Mouse (Mus musculus): Measurements from ENCODE around the gene Dzank1. TPM values are rescaled to one million over a fixed set of nuclear protein-coding genes. Genes with fewer than 3 reads are reported as not detected.
A peak's percentile ranks its signal among the peaks of the same experiment; 100 is the strongest.

Dzank1 gene
- polyA plus RNA-seq, 1 experiment from 2014 or later: 19.5 TPM

- DNase-seq (ENCODE audit: low spot score): no peak
- H3K9me3 ChIP-seq (ENCODE audit: control insufficient read depth, low read length): no peaks in the 10 kb centered on the region
- H3K9ac ChIP-seq: no peak overlapping the region
- 94% methylated on average over 6 of the region's 6 CpGs for WGBS
- no peak overlapping the region for H3K4me3 ChIP-seq (replicated peaks; ENCODE audit: low read length)
- H3K27me3 ChIP-seq (ENCODE audit: control insufficient read depth, insufficient read depth, low read length): no peaks in the 10 kb centered on the region
- ATAC-seq (ENCODE audit: low FRiP score): no peak
- H3K27ac ChIP-seq: no peak overlapping the region
- no peaks in the 10 kb centered on the region for H3K4me1 ChIP-seq (replicated peaks; ENCODE audit: control insufficient read depth, insufficient read depth, low read length)
- no peak overlapping the region for H3K4me2 ChIP-seq (replicated peaks)
- H3K36me3 ChIP-seq (replicated peaks; ENCODE audit: control insufficient read depth, insufficient read depth): peaks cover 93% of the 10 kb centered on the region
These were observed 16.5 kb upstream of the Dzank1 start for GRCm38 (mm10) chr2:144543670-144544069.

- Histone ChIP-seq H3K27ac (no peak overlapping the region), H3K9ac (no peak overlapping the region), H3K4me3 (replicated peaks; ENCODE audit: low read length) (no peak overlapping the region), H3K9me3 (ENCODE audit: control insufficient read depth, low read length) (no peaks in the 10 kb centered on the region), H3K4me2 (replicated peaks) (no peak overlapping the region), H3K4me1 (replicated peaks; ENCODE audit: control insufficient read depth, insufficient read depth, low read length) (no peaks in the 10 kb centered on the region), H3K27me3 (ENCODE audit: control insufficient read depth, insufficient read depth, low read length) (no peaks in the 10 kb centered on the region), H3K36me3 (replicated peaks; ENCODE audit: control insufficient read depth, insufficient read depth) (peaks cover 94% of the 10 kb centered on the region)
- DNase-seq (ENCODE audit: low spot score) (no peak), ATAC-seq (ENCODE audit: low FRiP score) (no peak)
- 85% methylated on average over 4 of the region's 4 CpGs for WGBS
These were observed 14.0 kb upstream of the Dzank1 start for GRCm38 (mm10) chr2:144541246-144541645.

- H3K4me2 ChIP-seq (replicated peaks): no peak overlapping the region
- H3K27me3 ChIP-seq (ENCODE audit: control insufficient read depth, insufficient read depth, low read length): no peaks in the 10 kb centered on the region
- no peak overlapping the region for H3K4me3 ChIP-seq (replicated peaks; ENCODE audit: low read length)
- H3K4me1 ChIP-seq (replicated peaks; ENCODE audit: control insufficient read depth, insufficient read depth, low read length): no peaks in the 10 kb centered on the region
- no peak overlapping the region for H3K9ac ChIP-seq
- H3K36me3 ChIP-seq (replicated peaks; ENCODE audit: control insufficient read depth, insufficient read depth): peaks cover 93% of the 10 kb centered on the region
- no peak for DNase-seq (ENCODE audit: low spot score)
- 95% methylated on average over 7 of the region's 7 CpGs for WGBS
- ATAC-seq (ENCODE audit: low FRiP score): no peak
- H3K27ac ChIP-seq: no peak overlapping the region
- no peaks in the 10 kb centered on the region for H3K9me3 ChIP-seq (ENCODE audit: control insufficient read depth, low read length)
These were observed 9.9 kb upstream of the Dzank1 start for GRCm38 (mm10) chr2:144537123-144537522.

- Histone ChIP-seq H3K27ac (peak overlapping the region; percentile 94), H3K9ac (peak overlapping the region; percentile 71), H3K9me3 (ENCODE audit: control insufficient read depth, low read length) (no peaks in the 10 kb centered on the region), H3K4me3 (replicated peaks; ENCODE audit: low read length) (peak overlapping the region; percentile 89), H3K36me3 (replicated peaks; ENCODE audit: control insufficient read depth, insufficient read depth) (peaks cover 24% of the 10 kb centered on the region), H3K4me2 (replicated peaks) (peak overlapping the region; percentile 75), H3K4me1 (replicated peaks; ENCODE audit: control insufficient read depth, insufficient read depth, low read length) (peaks cover 23% of the 10 kb centered on the region), H3K27me3 (ENCODE audit: control insufficient read depth, insufficient read depth, low read length) (no peaks in the 10 kb centered on the region)
- DNase-seq (ENCODE audit: low spot score) (no peak), ATAC-seq (ENCODE audit: low FRiP score) (peak; percentile 64)
- 0% methylated on average over 25 of the region's 25 CpGs for WGBS
These were observed 584 bp upstream of the Dzank1 start for GRCm38 (mm10) chr2:144527821-144528174.

- Histone ChIP-seq H3K4me3 (replicated peaks; ENCODE audit: low read length) (peak overlapping the region; percentile 89), H3K9ac (peak overlapping the region; percentile 71; the same call in 1 of the 2 replicates), H3K27ac (no peak overlapping the region), H3K4me1 (replicated peaks; ENCODE audit: control insufficient read depth, insufficient read depth, low read length) (peaks cover 23% of the 10 kb centered on the region), H3K36me3 (replicated peaks; ENCODE audit: control insufficient read depth, insufficient read depth) (peaks cover 25% of the 10 kb centered on the region), H3K4me2 (replicated peaks) (peak overlapping the region; percentile 75), H3K9me3 (ENCODE audit: control insufficient read depth, low read length) (no peaks in the 10 kb centered on the region), H3K27me3 (ENCODE audit: control insufficient read depth, insufficient read depth, low read length) (no peaks in the 10 kb centered on the region)
- WGBS: 40% methylated on average over 10 of the region's 10 CpGs
- ATAC-seq (ENCODE audit: low FRiP score) (no peak), DNase-seq (ENCODE audit: low spot score) (no peak)
These were observed 1.4 kb downstream of the Dzank1 start for GRCm38 (mm10) chr2:144525856-144526255.

GRCm38 (mm10) chr2:144519772-144520171, 7.4 kb downstream of the Dzank1 start:
- peaks cover 39% of the 10 kb centered on the region for H3K36me3 ChIP-seq (replicated peaks; ENCODE audit: control insufficient read depth, insufficient read depth)

GRCm38 (mm10) chr2:144514619-144515018, 12.6 kb downstream of the Dzank1 start:
- ATAC-seq (ENCODE audit: low FRiP score) (no peak), DNase-seq (ENCODE audit: low spot score) (no peak)
- Histone ChIP-seq H3K27ac (no peak overlapping the region), H3K36me3 (replicated peaks; ENCODE audit: control insufficient read depth, insufficient read depth) (peaks cover 37% of the 10 kb centered on the region), H3K27me3 (ENCODE audit: control insufficient read depth, insufficient read depth, low read length) (no peaks in the 10 kb centered on the region), H3K4me3 (replicated peaks; ENCODE audit: low read length) (no peak overlapping the region), H3K9ac (no peak overlapping the region), H3K9me3 (ENCODE audit: control insufficient read depth, low read length) (no peaks in the 10 kb centered on the region), H3K4me2 (replicated peaks) (no peak overlapping the region), H3K4me1 (replicated peaks; ENCODE audit: control insufficient read depth, insufficient read depth, low read length) (no peaks in the 10 kb centered on the region)
- WGBS: 88% methylated on average over 3 of the region's 3 CpGs

More at GRCm38 (mm10) chr2:144519772-144520171, 7.4 kb downstream of the Dzank1 start:
- H3K4me2 ChIP-seq (replicated peaks): no peak overlapping the region
- ATAC-seq (ENCODE audit: low FRiP score) (no peak), DNase-seq (ENCODE audit: low spot score) (no peak)
- 80% methylated on average over 3 of the region's 3 CpGs for WGBS
- no peaks in the 10 kb centered on the region for H3K4me1 ChIP-seq (replicated peaks; ENCODE audit: control insufficient read depth, insufficient read depth, low read length)
- H3K27ac ChIP-seq: no peak overlapping the region
- H3K9me3 ChIP-seq (ENCODE audit: control insufficient read depth, low read length): no peaks in the 10 kb centered on the region
- no peak overlapping the region for H3K4me3 ChIP-seq (replicated peaks; ENCODE audit: low read length)
- H3K9ac ChIP-seq: no peak overlapping the region
- H3K27me3 ChIP-seq (ENCODE audit: control insufficient read depth, insufficient read depth, low read length): no peaks in the 10 kb centered on the region

GRCm38 (mm10) chr2:144502134-144502533, 25.1 kb downstream of the Dzank1 start:
- Histone ChIP-seq H3K4me2 (replicated peaks) (no peak overlapping the region), H3K4me3 (replicated peaks; ENCODE audit: low read length) (no peak overlapping the region), H3K9me3 (ENCODE audit: control insufficient read depth, low read length) (no peaks in the 10 kb centered on the region), H3K9ac (no peak overlapping the region), H3K27ac (no peak overlapping the region), H3K4me1 (replicated peaks; ENCODE audit: control insufficient read depth, insufficient read depth, low read length) (no peaks in the 10 kb centered on the region), H3K36me3 (replicated peaks; ENCODE audit: control insufficient read depth, insufficient read depth) (peaks cover 60% of the 10 kb centered on the region), H3K27me3 (ENCODE audit: control insufficient read depth, insufficient read depth, low read length) (no peaks in the 10 kb centered on the region)
- 87% methylated on average over 6 of the region's 6 CpGs for WGBS
- DNase-seq (ENCODE audit: low spot score): no peak
- ATAC-seq (ENCODE audit: low FRiP score): no peak

- Histone ChIP-seq H3K9ac (no peak overlapping the region), H3K4me3 (replicated peaks; ENCODE audit: low read length) (no peak overlapping the region), H3K27ac (no peak overlapping the region), H3K4me2 (replicated peaks) (no peak overlapping the region), H3K27me3 (ENCODE audit: control insufficient read depth, insufficient read depth, low read length) (no peaks in the 10 kb centered on the region), H3K4me1 (replicated peaks; ENCODE audit: control insufficient read depth, insufficient read depth, low read length) (no peaks in the 10 kb centered on the region), H3K36me3 (replicated peaks; ENCODE audit: control insufficient read depth, insufficient read depth) (peaks cover 38% of the 10 kb centered on the region), H3K9me3 (ENCODE audit: control insufficient read depth, low read length) (no peaks in the 10 kb centered on the region)
- no peak for ATAC-seq (ENCODE audit: low FRiP score)
- no peak for DNase-seq (ENCODE audit: low spot score)
- WGBS: 91% methylated on average over 5 of the region's 5 CpGs
These were observed 37.9 kb downstream of the Dzank1 start for GRCm38 (mm10) chr2:144489342-144489741.

GRCm38 (mm10) chr2:144487476-144487875, 39.7 kb downstream of the Dzank1 start:
- DNase-seq (ENCODE audit: low spot score): no peak
- H3K4me1 ChIP-seq (replicated peaks; ENCODE audit: control insufficient read depth, insufficient read depth, low read length): no peaks in the 10 kb centered on the region
- no peak for ATAC-seq (ENCODE audit: low FRiP score)
- peaks cover 41% of the 10 kb centered on the region for H3K36me3 ChIP-seq (replicated peaks; ENCODE audit: control insufficient read depth, insufficient read depth)
- WGBS: 82% methylated on average over 6 of the region's 6 CpGs
- no peaks in the 10 kb centered on the region for H3K27me3 ChIP-seq (ENCODE audit: control insufficient read depth, insufficient read depth, low read length)
- no peaks in the 10 kb centered on the region for H3K9me3 ChIP-seq (ENCODE audit: control insufficient read depth, low read length)
- no peak overlapping the region for H3K4me3 ChIP-seq (replicated peaks; ENCODE audit: low read length)
- H3K4me2 ChIP-seq (replicated peaks): no peak overlapping the region
- H3K9ac ChIP-seq: no peak overlapping the region
- no peak overlapping the region for H3K27ac ChIP-seq

Measured in hindbrain, embryonic 14.5 days (tissue).